In genomic region chr5:96940170-96941086, GRCm38 (mm10) we compare ENCODE assay signal across 9 mouse cellular contexts. TPM values are rescaled to one million over a fixed set of nuclear protein-coding genes. Genes with fewer than 3 reads are reported as not detected.
A peak's percentile ranks its signal among the peaks of the same experiment; 100 is the strongest.
DNase-seq lines count a peak whose midpoint lies in the region; ATAC-seq and TF ChIP-seq lines count a peak whose summit lies in the region.
"Had no signal": no experiment of that assay in that cellular context is flagged by ENCODE, and none has a peak within 500 bp of the region (broad histone marks: within the 10 kb centered on the region; RNA-seq: fewer than 3 reads in every experiment).

No protein-coding gene starts in this region.

- no peak overlapping the region for H3K4me3 ChIP-seq in lung, embryonic 15.5 days
- no peak overlapping the region for H3K4me3 ChIP-seq in hindbrain, postnatal 0 days (ENCODE audit: low read length)
- H3K4me3 ChIP-seq in liver, postnatal 0 days (ENCODE audit: low read depth, low read length): no peak overlapping the region

- H3K27ac ChIP-seq in lung, embryonic 15.5 days: peak overlapping the region; percentile 37; the same call in 1 of the 2 replicates
- H3K27ac ChIP-seq in hindbrain, postnatal 0 days: peak overlapping the region; percentile 41; the same call in 1 of the 2 replicates
- peak overlapping the region; percentile 56 for H3K27ac ChIP-seq in liver, postnatal 0 days (ENCODE audit: low read depth)
- H3K27ac ChIP-seq: macrophage had no signal

- no peak overlapping the region for H3K9ac ChIP-seq in lung, embryonic 15.5 days
- no peak overlapping the region for H3K9ac ChIP-seq in hindbrain, postnatal 0 days (replicated peaks; ENCODE audit: low read length)
- no peak overlapping the region for H3K9ac ChIP-seq in liver, postnatal 0 days (replicated peaks)

- no peaks in the 10 kb centered on the region for H3K9me3 ChIP-seq in lung, embryonic 15.5 days
- H3K9me3 ChIP-seq in hindbrain, postnatal 0 days (ENCODE audit: low read length): no peaks in the 10 kb centered on the region
- no peaks in the 10 kb centered on the region for H3K9me3 ChIP-seq in liver, postnatal 0 days (ENCODE audit: low read length)

- 69% methylated on average over 12 of the region's 12 CpGs for WGBS in lung, embryonic 15.5 days
- WGBS in hindbrain, postnatal 0 days: 67% methylated on average over 12 of the region's 12 CpGs
- WGBS in liver, postnatal 0 days (ENCODE audit: insufficient replicate concordance): 65% methylated on average over 12 of the region's 12 CpGs

- ATAC-seq in lung, embryonic 15.5 days (ENCODE audit: borderline replicate concordance, extremely low read depth, low FRiP score, low TSS enrichment): 0 out of 2 replicates have a peak, but pooled peaks have one; percentile 49
- ATAC-seq in hindbrain, postnatal 0 days: peak; percentile 53
- ATAC-seq in liver, postnatal 0 days: peak; percentile 81

- peaks cover 19% of the 10 kb centered on the region for H3K4me1 ChIP-seq in lung, embryonic 15.5 days
- no peaks in the 10 kb centered on the region; the same call in 1 of the 2 replicates for H3K4me1 ChIP-seq in hindbrain, postnatal 0 days (ENCODE audit: insufficient read depth, low read length)
- H3K4me1 ChIP-seq in liver, postnatal 0 days (ENCODE audit: insufficient read depth): peaks cover 34% of the 10 kb centered on the region

- no peaks in the 10 kb centered on the region for H3K27me3 ChIP-seq in lung, embryonic 15.5 days
- H3K27me3 ChIP-seq in hindbrain, postnatal 0 days (ENCODE audit: insufficient read depth, low read length): no peaks in the 10 kb centered on the region
- H3K27me3 ChIP-seq in liver, postnatal 0 days (ENCODE audit: insufficient read depth, low read length): no peaks in the 10 kb centered on the region

- H3K4me2 ChIP-seq in lung, embryonic 15.5 days: no peak overlapping the region; the same call in 1 of the 2 replicates
- H3K4me2 ChIP-seq in hindbrain, postnatal 0 days (ENCODE audit: low read depth, low read length): no peak overlapping the region
- peak overlapping the region; percentile 4 for H3K4me2 ChIP-seq in liver, postnatal 0 days (ENCODE audit: low read depth, low read length)

- DNase-seq in adrenal gland, postnatal 14 days: peak; percentile 29
- no peak for DNase-seq in adrenal gland, adult (ENCODE audit: inconsistent age in 2 of 2, low spot score in 1 of 2)
- no peak for DNase-seq in lung, postnatal 4 days
- peak; percentile 36 for DNase-seq in hindbrain, postnatal 0 days (ENCODE audit: low spot score)
- DNase-seq in liver, postnatal 0 days: peak; percentile 44
- DNase-seq in ovary, postnatal 10 days (ENCODE audit: low spot score): no peak
- no peak for DNase-seq in spleen, adult 12 weeks (ENCODE audit: low spot score)

- H3K36me3 ChIP-seq in lung, embryonic 15.5 days: no peaks in the 10 kb centered on the region
- H3K36me3 ChIP-seq in hindbrain, postnatal 0 days (ENCODE audit: insufficient read depth, low read length): no peaks in the 10 kb centered on the region
- no peaks in the 10 kb centered on the region for H3K36me3 ChIP-seq in liver, postnatal 0 days (replicated peaks; ENCODE audit: insufficient read depth, low read length)

- no peak for TF ChIP-seq CTCF in hindbrain, postnatal 0 days (IDR thresholded peaks at IDR 0.05; ENCODE audit: low read depth)
- TF ChIP-seq CTCF in liver, postnatal 0 days (IDR thresholded peaks at IDR 0.05; ENCODE audit: low read depth): no peak

- TF ChIP-seq EP300 in liver, postnatal 0 days (IDR thresholded peaks at IDR 0.05; ENCODE audit: low read depth): no peak

RNA-seq across cellular contexts. Expression of gene Bmp2k, which starts 57.1 kb away (rescaled TPM):
- total RNA-seq in adrenal gland, postnatal 14 days (2021): 31.6 and 31.9 TPM in 2 replicates
- 11.2 TPM in 2 replicates for polyA plus RNA-seq in lung, embryonic 15.5 days (2015; fragmentation: Nextera tagmentation; extraction: Ambion mirVana)
- 18.5 and 21.7 TPM in 2 replicates for total RNA-seq in hindbrain, postnatal 0 days (2014; rRNA removed)
- 10.3 and 10.5 TPM in 2 replicates for polyA plus RNA-seq in hindbrain, postnatal 0 days (2015; fragmentation: Nextera tagmentation; extraction: Ambion mirVana)
- 13.6 and 15.2 TPM in 2 replicates for polyA plus RNA-seq in liver, postnatal 0 days (2015; fragmentation: Nextera tagmentation; extraction: Ambion mirVana)

Comparison
In these comparisons a context has a peak if more than half of its experiments do, and no peak if none do; other contexts are left out.
1. DNase-seq: peak in adrenal gland, postnatal 14 days (single experiment), hindbrain, postnatal 0 days (single experiment) and liver, postnatal 0 days (single experiment); none in adrenal gland, adult (0 of 2), lung, postnatal 4 days (0 of 2), ovary, postnatal 10 days (single experiment) and spleen, adult 12 weeks (single experiment).
2. Peak in every context shown above with its lines, with median percentiles within 50 percentile points of each other: ATAC-seq and H3K27ac ChIP-seq.